Mouse (Mus musculus): ENCODE results near the gene Hist1h4i. TPM values are rescaled to one million over a fixed set of nuclear protein-coding genes. Genes with fewer than 3 reads are reported as not detected.

Hist1h4i gene
- total and polyA plus RNA-seq, 3 experiments = 10.4 to 1,065 TPM; not detected in 1

- Histone ChIP-seq H3K9me3 (replicated peaks; ENCODE audit: insufficient read depth, low read length) (no peaks in the 10 kb centered on the region), H3K4me1 (ENCODE audit: control insufficient read depth in 1 of 2, insufficient read depth in 2 of 2, low read length in 2 of 2) (peaks cover 0 to 21% of the 10 kb centered on the region in 2 experiments; a peak in 2 of 4 replicates), H3K9ac (ENCODE audit: control insufficient read depth, low read depth, low read length, poor library complexity, severe bottlenecking) (peak overlapping the region; percentile 32), H3K27me3 (ENCODE audit: control insufficient read depth in 1 of 2, insufficient read depth in 2 of 2, low read length in 2 of 2) (peaks cover 2 to 6% of the 10 kb centered on the region in 2 experiments; a peak in 3 of 4 replicates), H3K36me3 (ENCODE audit: control insufficient read depth in 1 of 2, insufficient read depth in 2 of 2, low read length in 2 of 2) (peaks cover 0 to 12% of the 10 kb centered on the region in 2 experiments; a peak in 2 of 4 replicates), H3K27ac (ENCODE audit: control insufficient read depth, low read depth, low read length) (peak overlapping the region; percentile 33; the same call in 1 of the 2 replicates), H3K79me2 (ENCODE audit: control insufficient read depth, insufficient read depth, low read length, poor library complexity) (no peaks in the 10 kb centered on the region), H3K4me3 (ENCODE audit: control insufficient read depth in 1 of 2, insufficient read depth in 1 of 2, low read depth in 2 of 2, low read length in 2 of 2) (peak overlapping the region; percentile 40 to 43)
- TF ChIP-seq HCFC1 (IDR thresholded peaks at IDR 0.05; ENCODE audit: low read depth, low read length) (0 out of 2 replicates have a peak, but pooled peaks have one; percentile 28), CTCF (IDR thresholded peaks at IDR 0.05 in 2 of 3, conservative IDR thresholded peaks at IDR 0.05 in 1 of 3; ENCODE audit: control insufficient read depth in 1 of 3, insufficient read depth in 1 of 3, low read depth in 2 of 3, low read length in 3 of 3, poor library complexity in 1 of 3, severe bottlenecking in 1 of 3) (no peak), KAT2A (conservative IDR thresholded peaks at IDR 0.05; ENCODE audit: low read depth, low read length) (no peak)
- no peak for DNase-seq (ENCODE audit: low read depth, low spot score)
Observed at GRCm38 (mm10) chr13:22001346-22001745, 39.8 kb downstream of the Hist1h4i start.

GRCm38 (mm10) chr13:21999147-21999546 is 42.0 kb downstream of the Hist1h4i start:
- no peak overlapping the region for H3K27ac ChIP-seq (ENCODE audit: control insufficient read depth, low read depth, low read length)
- no peaks in the 10 kb centered on the region for H3K79me2 ChIP-seq (ENCODE audit: control insufficient read depth, insufficient read depth, low read length, poor library complexity)
- no peak for TF ChIP-seq ELF1 (IDR thresholded peaks at IDR 0.05; ENCODE audit: low read depth, low read length)
- H3K4me1 ChIP-seq (ENCODE audit: control insufficient read depth in 1 of 2, insufficient read depth in 2 of 2, low read length in 2 of 2) = peaks cover 0 to 27% of the 10 kb centered on the region in 2 experiments; a peak in 2 of 4 replicates
- H3K9ac ChIP-seq (ENCODE audit: control insufficient read depth, low read depth, low read length, poor library complexity, severe bottlenecking) = no peak overlapping the region
- H3K36me3 ChIP-seq (ENCODE audit: control insufficient read depth in 1 of 2, insufficient read depth in 2 of 2, low read length in 2 of 2) = peaks cover 0 to 16% of the 10 kb centered on the region in 2 experiments; a peak in 2 of 4 replicates
- H3K4me3 ChIP-seq (ENCODE audit: control insufficient read depth in 1 of 2, insufficient read depth in 1 of 2, low read depth in 2 of 2, low read length in 2 of 2) = no peak overlapping the region
- no peak for DNase-seq (ENCODE audit: low read depth, low spot score)
- peaks cover 2 to 6% of the 10 kb centered on the region in 2 experiments; a peak in 3 of 4 replicates for H3K27me3 ChIP-seq (ENCODE audit: control insufficient read depth in 1 of 2, insufficient read depth in 2 of 2, low read length in 2 of 2)
- no peaks in the 10 kb centered on the region for H3K9me3 ChIP-seq (replicated peaks; ENCODE audit: insufficient read depth, low read length)

GRCm38 (mm10) chr13:21998412-21998811 is 42.8 kb downstream of the Hist1h4i start:
- TF ChIP-seq BHLHE40 (IDR thresholded peaks at IDR 0.05; ENCODE audit: borderline replicate concordance, low read depth, low read length) (no peak), TAL1 (IDR thresholded peaks at IDR 0.05; ENCODE audit: low read length) (no peak), POLR2A (IDR thresholded peaks at IDR 0.05; ENCODE audit: control insufficient read depth in 1 of 2, insufficient read depth in 1 of 2, low read depth in 1 of 2, low read length in 2 of 2, poor library complexity in 1 of 2) (no peak), ZNF384 (IDR thresholded peaks at IDR 0.05; ENCODE audit: low read depth, low read length) (peak; percentile 43)
- H3K4me1 ChIP-seq (ENCODE audit: control insufficient read depth in 1 of 2, insufficient read depth in 2 of 2, low read length in 2 of 2) = peaks cover 0 to 24% of the 10 kb centered on the region in 2 experiments; a peak in 2 of 4 replicates

More at GRCm38 (mm10) chr13:21998412-21998811, 42.8 kb downstream of the Hist1h4i start:
- Histone ChIP-seq H3K27me3 (ENCODE audit: control insufficient read depth in 1 of 2, insufficient read depth in 2 of 2, low read length in 2 of 2) (peaks cover 2 to 6% of the 10 kb centered on the region in 2 experiments; a peak in 3 of 4 replicates), H3K9me3 (replicated peaks; ENCODE audit: insufficient read depth, low read length) (no peaks in the 10 kb centered on the region), H3K9ac (ENCODE audit: control insufficient read depth, low read depth, low read length, poor library complexity, severe bottlenecking) (no peak overlapping the region), H3K4me3 (ENCODE audit: control insufficient read depth in 1 of 2, insufficient read depth in 1 of 2, low read depth in 2 of 2, low read length in 2 of 2) (no peak overlapping the region), H3K79me2 (ENCODE audit: control insufficient read depth, insufficient read depth, low read length, poor library complexity) (no peaks in the 10 kb centered on the region), H3K27ac (ENCODE audit: control insufficient read depth, low read depth, low read length) (no peak overlapping the region), H3K36me3 (ENCODE audit: control insufficient read depth in 1 of 2, insufficient read depth in 2 of 2, low read length in 2 of 2) (peaks cover 0 to 16% of the 10 kb centered on the region in 2 experiments; a peak in 2 of 4 replicates)
- DNase-seq (ENCODE audit: low read depth, low spot score) = no peak

Measured in MEL (cell line).